In the genomic region with DNA sequence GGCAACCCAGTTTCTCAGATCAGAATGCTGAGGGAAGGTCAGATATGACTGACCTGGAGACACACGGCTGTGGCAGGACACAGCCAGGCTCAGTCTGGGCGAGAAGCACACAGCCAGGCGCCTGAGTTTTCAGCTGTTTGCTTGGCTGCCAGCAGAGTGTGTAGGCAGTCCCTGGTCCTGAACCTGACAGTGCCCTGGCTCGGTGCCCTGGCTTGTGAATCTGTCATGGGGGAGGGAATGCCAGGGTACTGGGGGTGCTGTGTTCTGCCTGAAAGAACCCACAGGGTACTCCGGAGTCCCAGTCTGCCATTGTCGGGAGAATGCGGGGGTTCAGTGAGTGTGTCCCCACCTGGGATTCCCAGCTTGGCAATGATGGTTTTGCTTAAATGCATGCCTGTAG, we compare ENCODE assay signal across 20 mouse cellular contexts. TPM values are rescaled to one million over a fixed set of nuclear protein-coding genes. Genes with fewer than 3 reads are reported as not detected.
A peak's percentile ranks its signal among the peaks of the same experiment; 100 is the strongest.
DNase-seq lines count a peak whose midpoint lies in the region; ATAC-seq and TF ChIP-seq lines count a peak whose summit lies in the region.
"Had no signal": no experiment of that assay in that cellular context is flagged by ENCODE, and none has a peak within 500 bp of the region (broad histone marks: within the 10 kb centered on the region; RNA-seq: fewer than 3 reads in every experiment).

No protein-coding gene starts in this region.

- H3K9ac ChIP-seq in hindbrain, embryonic 13.5 days = 0 out of 2 replicates have a peak overlapping the region, but pooled peaks have one; percentile 36
- no peak overlapping the region for H3K9ac ChIP-seq in hindbrain, embryonic 12.5 days
- peak overlapping the region; percentile 55 for H3K9ac ChIP-seq in neural tube, embryonic 13.5 days
- H3K9ac ChIP-seq in neural tube, embryonic 15.5 days (replicated peaks) = no peak overlapping the region
- no peak overlapping the region for H3K9ac ChIP-seq in liver, postnatal 0 days (replicated peaks)
- H3K9ac ChIP-seq: limb, embryonic 15.5 days had no signal

- no peaks in the 10 kb centered on the region for H3K9me3 ChIP-seq in hindbrain, embryonic 13.5 days
- no peaks in the 10 kb centered on the region for H3K9me3 ChIP-seq in hindbrain, embryonic 12.5 days (replicated peaks)
- H3K9me3 ChIP-seq in neural tube, embryonic 13.5 days = no peaks in the 10 kb centered on the region
- no peaks in the 10 kb centered on the region for H3K9me3 ChIP-seq in neural tube, embryonic 15.5 days (replicated peaks)
- no peaks in the 10 kb centered on the region for H3K9me3 ChIP-seq in liver, postnatal 0 days (ENCODE audit: low read length)
- H3K9me3 ChIP-seq: limb, embryonic 15.5 days; megakaryocyte, embryonic 14.5 days had no signal

- peak; percentile 30 to 57 for DNase-seq in cerebellum, adult 2 months
- no peak for DNase-seq in cerebellum, adult 11 months
- no peak for DNase-seq in neural tube, embryonic 10.5 days (ENCODE audit: extremely low spot score, low spot score)
- no peak for DNase-seq in liver, postnatal 0 days
- DNase-seq: adrenal gland, adult 8-10 months; heart, postnatal 36 days; lung, postnatal 14 days; thymus, adult 18-20 months had no signal

- 13% methylated on average over 7 of the region's 7 CpGs for WGBS in cerebellum, adult 2 months
- WGBS in hindbrain, embryonic 13.5 days = 68% methylated on average over 7 of the region's 7 CpGs
- WGBS in hindbrain, embryonic 12.5 days = 75% methylated on average over 7 of the region's 7 CpGs
- 69% methylated on average over 7 of the region's 7 CpGs for WGBS in neural tube, embryonic 13.5 days
- WGBS in neural tube, embryonic 15.5 days = 55% methylated on average over 7 of the region's 7 CpGs
- WGBS in liver, postnatal 0 days (ENCODE audit: insufficient replicate concordance) = 61% methylated on average over 7 of the region's 7 CpGs

- no peak for TF ChIP-seq EP300 in liver, postnatal 0 days (IDR thresholded peaks at IDR 0.05; ENCODE audit: low read depth)

- no peak for TF ChIP-seq CTCF in cerebellum, adult 2 months (IDR thresholded peaks at IDR 0.05; ENCODE audit: borderline replicate concordance, insufficient read depth, low read depth, low read length)
- no peak for TF ChIP-seq CTCF in liver, postnatal 0 days (IDR thresholded peaks at IDR 0.05; ENCODE audit: low read depth)

- no peak overlapping the region for H3K4me3 ChIP-seq in cerebellum, adult 2 months (replicated peaks; ENCODE audit: insufficient read depth, low read depth, low read length)
- no peak overlapping the region for H3K4me3 ChIP-seq in hindbrain, embryonic 13.5 days
- no peak overlapping the region for H3K4me3 ChIP-seq in hindbrain, embryonic 12.5 days
- no peak overlapping the region for H3K4me3 ChIP-seq in neural tube, embryonic 13.5 days
- no peak overlapping the region for H3K4me3 ChIP-seq in neural tube, embryonic 15.5 days (replicated peaks)
- H3K4me3 ChIP-seq in liver, postnatal 0 days (ENCODE audit: low read depth, low read length) = no peak overlapping the region
- H3K4me3 ChIP-seq: limb, embryonic 15.5 days; megakaryocyte, embryonic 14.5 days had no signal

- no peak overlapping the region for H3K27ac ChIP-seq in cerebellum, adult 2 months (ENCODE audit: insufficient read depth, low read length)
- no peak overlapping the region for H3K27ac ChIP-seq in hindbrain, embryonic 13.5 days
- H3K27ac ChIP-seq in hindbrain, embryonic 12.5 days = no peak overlapping the region
- H3K27ac ChIP-seq in neural tube, embryonic 13.5 days (replicated peaks) = peak overlapping the region; percentile 23; the same call in 1 of the 2 replicates
- H3K27ac ChIP-seq in neural tube, embryonic 15.5 days (replicated peaks) = 0 out of 2 replicates have a peak overlapping the region, but pooled peaks have one; percentile 45
- H3K27ac ChIP-seq in liver, postnatal 0 days (ENCODE audit: low read depth) = no peak overlapping the region
- H3K27ac ChIP-seq: kidney, postnatal 0 days; limb, embryonic 15.5 days had no signal

- TF ChIP-seq POLR2A in cerebellum, adult 2 months (IDR thresholded peaks at IDR 0.05; ENCODE audit: borderline replicate concordance, insufficient read depth, low read length) = no peak

- no peaks in the 10 kb centered on the region; the same call in 1 of the 2 replicates for H3K4me1 ChIP-seq in cerebellum, adult 2 months (ENCODE audit: control insufficient read depth, insufficient read depth, low read length)
- peaks cover 83% of the 10 kb centered on the region for H3K4me1 ChIP-seq in hindbrain, embryonic 13.5 days (replicated peaks)
- peaks cover 41% of the 10 kb centered on the region for H3K4me1 ChIP-seq in hindbrain, embryonic 12.5 days
- peaks cover 81% of the 10 kb centered on the region for H3K4me1 ChIP-seq in neural tube, embryonic 13.5 days (replicated peaks)
- peaks cover 87% of the 10 kb centered on the region for H3K4me1 ChIP-seq in neural tube, embryonic 15.5 days
- no peaks in the 10 kb centered on the region for H3K4me1 ChIP-seq in liver, postnatal 0 days (ENCODE audit: insufficient read depth)
- H3K4me1 ChIP-seq: megakaryocyte, embryonic 14.5 days had no signal

- H3K4me2 ChIP-seq in hindbrain, embryonic 13.5 days = peak overlapping the region; percentile 30; the same call in 1 of the 2 replicates
- H3K4me2 ChIP-seq in hindbrain, embryonic 12.5 days (replicated peaks) = no peak overlapping the region
- H3K4me2 ChIP-seq in neural tube, embryonic 13.5 days = peak overlapping the region; percentile 39
- H3K4me2 ChIP-seq in neural tube, embryonic 15.5 days = peak overlapping the region; percentile 87
- H3K4me2 ChIP-seq in liver, postnatal 0 days (ENCODE audit: low read depth, low read length) = no peak overlapping the region
- H3K4me2 ChIP-seq: heart, embryonic 11.5 days; limb, embryonic 15.5 days had no signal

- no peaks in the 10 kb centered on the region for H3K27me3 ChIP-seq in cerebellum, adult 2 months (ENCODE audit: control insufficient read depth, insufficient read depth, low read length)
- peaks cover 40% of the 10 kb centered on the region for H3K27me3 ChIP-seq in hindbrain, embryonic 13.5 days
- H3K27me3 ChIP-seq in hindbrain, embryonic 12.5 days = peaks cover 34% of the 10 kb centered on the region
- H3K27me3 ChIP-seq in neural tube, embryonic 13.5 days = peaks cover 11% of the 10 kb centered on the region
- H3K27me3 ChIP-seq in neural tube, embryonic 15.5 days (replicated peaks) = no peaks in the 10 kb centered on the region
- H3K27me3 ChIP-seq in liver, postnatal 0 days (ENCODE audit: insufficient read depth, low read length) = peaks cover 13% of the 10 kb centered on the region; the same call in 1 of the 2 replicates

- H3K36me3 ChIP-seq in hindbrain, embryonic 13.5 days = 0 out of 2 replicates have a peak, but pooled peaks cover 3% of the 10 kb centered on the region
- no peaks in the 10 kb centered on the region for H3K36me3 ChIP-seq in hindbrain, embryonic 12.5 days
- no peaks in the 10 kb centered on the region for H3K36me3 ChIP-seq in neural tube, embryonic 13.5 days
- no peaks in the 10 kb centered on the region for H3K36me3 ChIP-seq in neural tube, embryonic 15.5 days
- H3K36me3 ChIP-seq in liver, postnatal 0 days (replicated peaks; ENCODE audit: insufficient read depth, low read length) = no peaks in the 10 kb centered on the region
- H3K36me3 ChIP-seq: limb, embryonic 15.5 days had no signal

- no peak for ATAC-seq in hindbrain, embryonic 13.5 days (ENCODE audit: low FRiP score)
- ATAC-seq in hindbrain, embryonic 12.5 days (ENCODE audit: low FRiP score) = no peak
- no peak for ATAC-seq in neural tube, embryonic 13.5 days (ENCODE audit: low read depth)
- no peak for ATAC-seq in neural tube, embryonic 15.5 days (ENCODE audit: low FRiP score)
- ATAC-seq in liver, postnatal 0 days = no peak
- ATAC-seq: forebrain, embryonic 14.5 days; intestine, embryonic 16.5 days had no signal

RNA-seq across cellular contexts. Expression of gene Vstm2l, which starts 7.1 kb away (rescaled TPM):
- polyA plus RNA-seq in cerebellum, adult 2 months (2012; rRNA removed) = 46.0 and 50.0 TPM in 2 replicates
- polyA plus RNA-seq in hindbrain, embryonic 13.5 days (2015; fragmentation: Nextera tagmentation; extraction: Ambion mirVana) = 16.9 and 21.6 TPM in 2 replicates
- 13.7 and 15.3 TPM in 2 replicates for polyA plus RNA-seq in hindbrain, embryonic 12.5 days (2016; fragmentation: Nextera tagmentation; extraction: Ambion mirVana)
- 26.2 and 34.3 TPM in 2 replicates for polyA plus RNA-seq in neural tube, embryonic 13.5 days (2015; fragmentation: Nextera tagmentation; extraction: Ambion mirVana)
- polyA plus RNA-seq in neural tube, embryonic 15.5 days (2015; fragmentation: Nextera tagmentation; extraction: Ambion mirVana) = 31.2 and 42.9 TPM in 2 replicates
- not detected in 2 replicates for polyA plus RNA-seq in liver, postnatal 0 days (2015; fragmentation: Nextera tagmentation; extraction: Ambion mirVana)
- polyA plus RNA-seq: gonadal fat pad, adult 2 months; liver, embryonic 16.5 days had no signal

Comparison
In these comparisons a context has a peak if more than half of its experiments do, and no peak if none do; other contexts are left out.
1. DNase-seq: peak in cerebellum, adult 2 months (2 of 2); none in cerebellum, adult 11 months (single experiment), neural tube, embryonic 10.5 days (single experiment) and liver, postnatal 0 days (single experiment).
2. H3K4me2 ChIP-seq: peak in hindbrain, embryonic 13.5 days (single experiment), neural tube, embryonic 13.5 days (single experiment) and neural tube, embryonic 15.5 days (single experiment); none in hindbrain, embryonic 12.5 days (single experiment) and liver, postnatal 0 days (single experiment).
3. H3K9ac ChIP-seq: peak in hindbrain, embryonic 13.5 days (single experiment) and neural tube, embryonic 13.5 days (single experiment); none in hindbrain, embryonic 12.5 days (single experiment), neural tube, embryonic 15.5 days (single experiment) and liver, postnatal 0 days (single experiment).
4. H3K27ac ChIP-seq: peak in neural tube, embryonic 13.5 days (single experiment) and neural tube, embryonic 15.5 days (single experiment); none in cerebellum, adult 2 months (single experiment), hindbrain, embryonic 13.5 days (single experiment), hindbrain, embryonic 12.5 days (single experiment) and liver, postnatal 0 days (single experiment).
5. RNA of gene Vstm2l, which starts 7.1 kb away (polyA plus RNA-seq): 46.0 to 50.0 TPM in cerebellum, adult 2 months, 31.2 to 42.9 TPM in neural tube, embryonic 15.5 days, 26.2 to 34.3 TPM in neural tube, embryonic 13.5 days, 16.9 to 21.6 TPM in hindbrain, embryonic 13.5 days and 13.7 to 15.3 TPM in hindbrain, embryonic 12.5 days; not detected in liver, postnatal 0 days; every median in the first group is over 10 times any median in the second.